Mouse (Mus musculus) megakaryocyte-erythroid progenitor cell, adult 5-6 weeks (primary cell): Measurements from ENCODE around the gene Rarb. TPM values are rescaled to one million over a fixed set of nuclear protein-coding genes. Genes with fewer than 3 reads are reported as not detected.

Source experiments
- ATAC-seq: replicated peaks from 2 replicates; pipeline ENCODE4 v1.8.0; 2016; ENCODE audit warnings: mild to moderate bottlenecking, inconsistent platforms; ENCODE audit not compliant: severe bottlenecking, poor library complexity, low FRiP score, low TSS enrichment
- total RNA-seq, 2 experiments: library from RNA; stranded (forward) in 1 of 2; stranded (reverse) in 1 of 2; fragments of 200-1000, 215-1000 nt in 1 of 2; fragments of >200 nt in 1 of 2; fragmentation: Nextera tagmentation in 1 of 2; gene quantifications; 2 replicates each; pipeline ENCODE4 v1.2.3; 2014 to 2017

Rarb gene
- total RNA-seq, 2 experiments from 2014 or later: 0.07 TPM; not detected in 1

- no peak for ATAC-seq
Measured at GRCm38 (mm10) chr14:16603040-16603590, 215.8 kb downstream of the Rarb start.

- ATAC-seq: no peak
Measured at GRCm38 (mm10) chr14:16599224-16599623, 219.7 kb downstream of the Rarb start.

GRCm38 (mm10) chr14:16598074-16598501 lies 220.9 kb downstream of the Rarb start:
- ATAC-seq: no peak

GRCm38 (mm10) chr14:16589139-16589538 lies 229.8 kb downstream of the Rarb start:
- no peak for ATAC-seq

- ATAC-seq: no peak
Measured at GRCm38 (mm10) chr14:16578100-16578499, 240.9 kb downstream of the Rarb start.

GRCm38 (mm10) chr14:16577049-16577448 lies 241.9 kb downstream of the Rarb start:
- no peak for ATAC-seq

GRCm38 (mm10) chr14:16574925-16575721 lies 243.8 kb downstream of the Rarb start:
- ATAC-seq: 0 out of 2 replicates have a peak, but pooled peaks have one; percentile 30

GRCm38 (mm10) chr14:16573475-16574171 lies 245.3 kb downstream of the Rarb start:
- ATAC-seq: no peak

GRCm38 (mm10) chr14:16572755-16573340 lies 246.1 kb downstream of the Rarb start:
- no peak for ATAC-seq

- ATAC-seq: no peak
Measured at GRCm38 (mm10) chr14:16569506-16570001, 249.4 kb downstream of the Rarb start.

GRCm38 (mm10) chr14:16566920-16567319 lies 252.0 kb downstream of the Rarb start:
- ATAC-seq: no peak

- ATAC-seq: no peak
Measured at GRCm38 (mm10) chr14:16563912-16564311, 255.0 kb downstream of the Rarb start.

- no peak for ATAC-seq
Measured at GRCm38 (mm10) chr14:16561496-16562170, 257.3 kb downstream of the Rarb start.

- ATAC-seq: no peak
Measured at GRCm38 (mm10) chr14:16559294-16560217, 259.4 kb downstream of the Rarb start.

- ATAC-seq: no peak
Measured at GRCm38 (mm10) chr14:16558033-16558432, 260.9 kb downstream of the Rarb start.

- no peak for ATAC-seq
Measured at GRCm38 (mm10) chr14:16554643-16555459, 264.1 kb downstream of the Rarb start.

- ATAC-seq: no peak
Measured at GRCm38 (mm10) chr14:16554319-16554642, 264.7 kb downstream of the Rarb start.

GRCm38 (mm10) chr14:16552293-16552692 lies 266.7 kb downstream of the Rarb start:
- no peak for ATAC-seq
